Mouse (Mus musculus) left cerebral cortex, postnatal 10 days (tissue): ENCODE results near the gene Eif4h. TPM values are rescaled to one million over a fixed set of nuclear protein-coding genes. Genes with fewer than 3 reads are reported as not detected.

ENCODE experiments used
- DNase-seq, 2 experiments: peaks; one replicate each; pipeline ENCODE4 v3.0.0; 2021 to 2022; ENCODE audit warnings: low spot score in 2 of 2, mixed read lengths in 1 of 2; ENCODE audit errors: extremely low spot score in 1 of 2
- intact Hi-C: fragments of 180-260 bp; cut with DNase I; formaldehyde crosslinking; loops from one replicate; pipeline ENCODE4 v1.15.1; 2025
- microRNA-seq: library from miRNA; unstranded; fragments of <30 nt; microRNA quantifications from one replicate; pipeline ENCODE4 v1.2.0, GENCODE M21; 2022
- total RNA-seq, 2 experiments: library from RNA; stranded (reverse); gene quantifications; 2 replicates each; pipeline ENCODE4 v1.2.3; 2021

Gene Eif4h
- total RNA-seq, 2 experiments from 2014 or later: 298 to 310 TPM

- no peak for DNase-seq
- intact Hi-C loops: no loop called here
Observed at GRCm38 (mm10) chr5:134577534-134577933, 61.8 kb downstream of the Eif4h start.

- intact Hi-C loops: no loop called here
- DNase-seq: peak in 1 of 2 experiments; percentile 51
Observed at GRCm38 (mm10) chr5:134576517-134577220, 62.6 kb downstream of the Eif4h start.

DNA sequence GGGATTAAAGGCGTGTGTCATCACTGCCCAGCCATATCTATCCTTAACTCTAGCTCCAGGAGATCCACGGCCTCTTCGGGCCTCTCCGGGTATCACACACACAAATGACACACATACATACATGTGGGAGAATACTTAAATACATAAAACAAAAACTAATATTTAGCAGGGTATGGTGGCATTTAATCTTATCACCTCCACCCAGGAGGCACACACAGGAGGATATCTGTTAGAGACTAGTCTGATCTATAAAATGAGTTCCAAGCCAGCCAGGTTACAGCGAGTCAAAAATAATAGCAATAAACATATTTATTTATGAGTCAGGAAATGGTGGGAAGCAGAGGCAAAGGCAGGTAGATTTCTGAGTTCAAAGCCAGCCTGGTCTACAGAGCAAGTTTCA lies 63.5 kb downstream of the Eif4h start:
- intact Hi-C loops: no loop called here
- no peak for DNase-seq

GRCm38 (mm10) chr5:134572508-134573214 lies 66.6 kb downstream of the Eif4h start:
- no peak for DNase-seq
- intact Hi-C loops: no loop called here

GRCm38 (mm10) chr5:134571730-134572507 lies 67.4 kb downstream of the Eif4h start:
- intact Hi-C loops: no loop called here
- peak in 1 of 2 experiments; percentile 35 for DNase-seq

Small RNA genes lying within 50 kb of the gene (microRNA-seq; reads per million reads assigned to microRNA genes)
- gene Mir7228: not detected

Other genes starting within 250 kb of the Eif4h start
- 10 to 100 TPM; 39.9 to 44.9 TPM for gene Gtf2ird1, start 182.8 kb downstream of the Eif4h start, total RNA-seq
- 100 to 1,000 TPM; 121 to 130 TPM for gene Clip2, start 87.1 kb downstream of the Eif4h start, total RNA-seq
- gene Syna, start 79.3 kb downstream of the Eif4h start, total RNA-seq: under 1 TPM in 1 of 2 experiments, not detected in 1; 0.17 TPM
- 10 to 100 TPM; 78.3 to 80.8 TPM for gene Rfc2, start 58.1 kb downstream of the Eif4h start, total RNA-seq
- gene Lat2, start 24.5 kb downstream of the Eif4h start, total RNA-seq: 1 to 10 TPM; 1.2 to 2.1 TPM
- gene Limk1, start 49.1 kb upstream of the Eif4h start, total RNA-seq: 10 to 100 TPM; 60.8 to 62.0 TPM
- 10 to 100 TPM; 59.4 to 77.7 TPM for gene Eln, start 107.8 kb upstream of the Eif4h start, total RNA-seq